Mouse (Mus musculus): ENCODE measurements around the gene Gm17949. TPM values are rescaled to one million over a fixed set of nuclear protein-coding genes. Genes with fewer than 3 reads are reported as not detected.

The Gm17949 gene
- polyA plus RNA-seq, 1 experiment from 2014 or later = 0.22 TPM

DNA sequence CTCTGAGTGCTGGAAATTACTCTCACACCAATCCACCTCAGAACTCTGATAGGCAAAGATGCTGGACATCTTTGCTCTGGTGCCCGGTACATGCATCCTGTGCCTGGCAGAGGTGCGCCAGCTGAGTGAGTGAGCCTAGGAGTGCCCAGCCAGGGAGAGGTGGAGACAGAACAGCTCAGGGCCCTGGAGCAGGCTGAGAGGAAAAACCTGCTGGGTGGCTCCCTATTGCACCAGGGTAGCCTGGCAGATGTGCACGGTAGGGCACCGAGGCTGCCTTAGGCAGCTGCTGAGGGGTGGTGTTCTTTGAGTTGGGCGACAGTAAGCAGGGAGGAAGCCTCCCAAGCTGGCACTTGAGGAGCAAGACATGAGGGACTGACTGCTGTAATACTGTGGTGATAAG lies 29.3 kb upstream of the Gm17949 start, which contains the start of gene Acer1:
Gene Acer1 (minus strand): TSS at position 114 of the 400 bp plus-strand sequence.
- Histone ChIP-seq H3K9me3 (ENCODE audit: control insufficient read depth) (no peaks in the 10 kb centered on the region), H3K4me1 (replicated peaks; ENCODE audit: control insufficient read depth, insufficient read depth, low read length) (peaks cover 3% of the 10 kb centered on the region; the same call in 1 of the 2 replicates), H3K36me3 (ENCODE audit: control insufficient read depth, insufficient read depth) (no peaks in the 10 kb centered on the region), H3K4me3 (ENCODE audit: low read depth, low read length) (no peak within 1 kb of the TSS), H3K27me3 (replicated peaks; ENCODE audit: control insufficient read depth, insufficient read depth, low read length) (no peaks in the 10 kb centered on the region), H3K9ac (ENCODE audit: low read depth, low read length) (no peak within 1 kb of the TSS), H3K4me2 (replicated peaks; ENCODE audit: low read depth) (peak within 1 kb of the TSS; percentile 43), H3K27ac (ENCODE audit: low read depth, low read length) (peak within 1 kb of the TSS; percentile 54; the same call in 1 of the 2 replicates)
- peak; percentile 37; the same call in 1 of the 2 replicates for ATAC-seq
- no peak for TF ChIP-seq CTCF (IDR thresholded peaks at IDR 0.05; ENCODE audit: low read depth)
- WGBS = 46% methylated on average over 5 of the region's 5 CpGs

DNA sequence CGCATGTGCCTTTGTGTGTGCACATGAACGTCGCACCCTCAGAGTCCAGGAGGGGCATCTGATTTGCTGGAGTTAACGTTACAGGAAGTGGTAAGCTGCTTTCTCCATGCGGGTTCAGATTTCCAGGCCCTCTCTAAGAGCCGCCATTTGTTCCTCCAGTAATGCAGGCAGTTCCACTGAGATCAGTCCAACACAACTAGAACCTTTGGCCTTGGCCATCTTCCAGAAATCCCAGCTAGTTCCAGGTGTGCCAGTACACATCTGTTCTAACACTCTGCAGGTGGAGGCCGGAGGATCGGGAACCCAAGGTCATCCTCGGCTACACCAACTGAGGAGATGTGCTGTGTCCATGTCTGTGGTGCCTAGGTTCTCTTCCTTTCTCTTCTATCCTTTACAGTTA lies 26.4 kb upstream of the Gm17949 start:
- Histone ChIP-seq H3K4me1 (replicated peaks; ENCODE audit: control insufficient read depth, insufficient read depth, low read length) (no peaks in the 10 kb centered on the region), H3K36me3 (ENCODE audit: control insufficient read depth, insufficient read depth) (no peaks in the 10 kb centered on the region), H3K4me2 (replicated peaks; ENCODE audit: low read depth) (no peak overlapping the region), H3K4me3 (ENCODE audit: low read depth, low read length) (no peak overlapping the region), H3K27me3 (replicated peaks; ENCODE audit: control insufficient read depth, insufficient read depth, low read length) (no peaks in the 10 kb centered on the region), H3K27ac (ENCODE audit: low read depth, low read length) (no peak overlapping the region), H3K9me3 (ENCODE audit: control insufficient read depth) (no peaks in the 10 kb centered on the region), H3K9ac (ENCODE audit: low read depth, low read length) (no peak overlapping the region)
- WGBS = 62% methylated on average over 9 of the region's 9 CpGs
- ATAC-seq = no peak
- no peak for TF ChIP-seq CTCF (IDR thresholded peaks at IDR 0.05; ENCODE audit: low read depth)

DNA sequence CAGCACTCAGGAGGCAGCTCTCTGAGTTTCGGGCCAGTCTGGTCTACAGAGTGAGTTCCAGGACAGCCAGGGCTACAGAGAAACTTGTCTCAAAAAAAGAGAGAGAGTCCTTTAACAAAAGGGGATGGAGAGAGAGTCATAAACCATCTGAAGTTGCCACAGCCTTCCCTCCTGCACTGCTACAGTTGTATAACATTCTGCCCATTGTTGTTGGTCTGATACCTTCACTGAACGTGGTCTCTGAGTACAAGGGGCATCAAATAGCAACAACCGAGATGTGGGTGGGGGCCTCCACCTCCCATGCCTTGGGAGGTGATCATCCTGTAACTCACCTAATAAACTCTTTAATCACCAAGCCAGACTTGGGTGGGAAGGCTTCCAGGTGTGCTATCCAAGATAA lies 25.6 kb upstream of the Gm17949 start:
- no peak overlapping the region for H3K9ac ChIP-seq (ENCODE audit: low read depth, low read length)
- H3K9me3 ChIP-seq (ENCODE audit: control insufficient read depth) = no peaks in the 10 kb centered on the region
- no peak overlapping the region for H3K27ac ChIP-seq (ENCODE audit: low read depth, low read length)
- no peak overlapping the region for H3K4me3 ChIP-seq (ENCODE audit: low read depth, low read length)
- WGBS = 59% methylated on average over 3 of the region's 3 CpGs
- no peak overlapping the region for H3K4me2 ChIP-seq (replicated peaks; ENCODE audit: low read depth)
- TF ChIP-seq CTCF (IDR thresholded peaks at IDR 0.05; ENCODE audit: low read depth) = no peak
- no peaks in the 10 kb centered on the region for H3K27me3 ChIP-seq (replicated peaks; ENCODE audit: control insufficient read depth, insufficient read depth, low read length)
- no peak for ATAC-seq
- H3K4me1 ChIP-seq (replicated peaks; ENCODE audit: control insufficient read depth, insufficient read depth, low read length) = no peaks in the 10 kb centered on the region
- no peaks in the 10 kb centered on the region for H3K36me3 ChIP-seq (ENCODE audit: control insufficient read depth, insufficient read depth)

DNA sequence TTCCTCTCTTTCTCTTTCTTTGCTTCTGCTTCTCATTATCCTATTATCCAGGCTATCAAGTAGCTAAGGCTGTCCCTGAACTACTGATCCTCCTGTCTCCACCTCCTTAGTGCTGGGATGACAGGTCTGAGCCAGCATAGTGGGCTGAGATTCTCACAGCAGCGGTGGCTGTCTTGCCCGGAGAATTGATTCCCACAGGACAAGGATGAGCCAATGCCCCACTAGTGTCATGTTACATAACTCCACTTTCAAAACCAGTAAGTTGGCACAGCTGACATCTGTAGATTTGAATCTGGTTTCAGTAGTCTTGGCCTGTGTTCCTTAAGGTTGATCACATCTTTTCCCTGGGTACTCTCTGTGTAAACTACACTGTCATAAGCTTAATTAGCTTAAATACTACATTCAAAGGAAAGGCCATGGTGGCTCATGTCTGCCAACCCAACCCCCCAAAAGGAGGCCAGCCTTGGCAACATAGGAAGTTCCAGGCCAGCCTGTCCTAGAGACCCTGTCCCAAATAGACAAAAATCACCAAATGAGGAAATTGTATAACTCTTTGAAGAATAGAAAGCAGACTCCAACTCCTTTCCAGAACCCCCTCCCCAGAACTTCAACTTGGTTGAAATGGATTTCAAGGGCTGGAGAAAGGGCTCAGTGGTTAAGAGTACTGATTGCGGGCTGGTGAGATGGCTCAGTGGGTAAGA lies 25.0 kb upstream of the Gm17949 start:
- Histone ChIP-seq H3K4me3 (ENCODE audit: low read depth, low read length) (no peak overlapping the region), H3K27me3 (replicated peaks; ENCODE audit: control insufficient read depth, insufficient read depth, low read length) (no peaks in the 10 kb centered on the region), H3K4me2 (replicated peaks; ENCODE audit: low read depth) (no peak overlapping the region), H3K27ac (ENCODE audit: low read depth, low read length) (no peak overlapping the region), H3K9me3 (ENCODE audit: control insufficient read depth) (no peaks in the 10 kb centered on the region), H3K9ac (ENCODE audit: low read depth, low read length) (no peak overlapping the region), H3K36me3 (ENCODE audit: control insufficient read depth, insufficient read depth) (no peaks in the 10 kb centered on the region), H3K4me1 (replicated peaks; ENCODE audit: control insufficient read depth, insufficient read depth, low read length) (no peaks in the 10 kb centered on the region)
- no peak for TF ChIP-seq CTCF (IDR thresholded peaks at IDR 0.05; ENCODE audit: low read depth)
- 81% methylated on average over 3 of the region's 3 CpGs for WGBS
- ATAC-seq = no peak

DNA sequence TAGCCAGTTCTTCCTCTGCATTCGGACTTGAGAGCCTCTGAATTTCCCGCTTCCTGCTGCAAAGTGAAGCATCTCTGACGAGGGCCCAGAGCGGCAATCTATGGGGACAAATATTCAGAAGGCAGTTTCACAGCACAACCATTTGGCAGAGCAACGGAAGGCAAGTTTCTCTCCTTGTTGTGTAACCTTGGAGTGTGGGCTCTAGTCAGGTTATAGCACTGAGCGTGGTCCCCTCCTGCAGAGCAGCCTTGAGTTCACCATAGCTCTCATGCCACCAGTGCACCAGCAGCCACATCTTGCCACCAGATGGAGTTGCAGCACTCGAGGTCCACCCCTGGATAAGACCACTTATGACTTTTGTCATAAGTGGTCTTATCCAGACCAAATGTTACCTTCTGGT lies 22.8 kb upstream of the Gm17949 start:
- Histone ChIP-seq H3K9me3 (ENCODE audit: control insufficient read depth) (no peaks in the 10 kb centered on the region), H3K4me3 (ENCODE audit: low read depth, low read length) (no peak overlapping the region), H3K36me3 (ENCODE audit: control insufficient read depth, insufficient read depth) (peaks cover 14% of the 10 kb centered on the region), H3K4me2 (replicated peaks; ENCODE audit: low read depth) (no peak overlapping the region), H3K27ac (ENCODE audit: low read depth, low read length) (no peak overlapping the region), H3K9ac (ENCODE audit: low read depth, low read length) (no peak overlapping the region), H3K4me1 (replicated peaks; ENCODE audit: control insufficient read depth, insufficient read depth, low read length) (no peaks in the 10 kb centered on the region), H3K27me3 (replicated peaks; ENCODE audit: control insufficient read depth, insufficient read depth, low read length) (no peaks in the 10 kb centered on the region)
- WGBS = 88% methylated on average over 7 of the region's 7 CpGs
- peak; percentile 41 for TF ChIP-seq CTCF (IDR thresholded peaks at IDR 0.05; ENCODE audit: low read depth)
- no peak for ATAC-seq

DNA sequence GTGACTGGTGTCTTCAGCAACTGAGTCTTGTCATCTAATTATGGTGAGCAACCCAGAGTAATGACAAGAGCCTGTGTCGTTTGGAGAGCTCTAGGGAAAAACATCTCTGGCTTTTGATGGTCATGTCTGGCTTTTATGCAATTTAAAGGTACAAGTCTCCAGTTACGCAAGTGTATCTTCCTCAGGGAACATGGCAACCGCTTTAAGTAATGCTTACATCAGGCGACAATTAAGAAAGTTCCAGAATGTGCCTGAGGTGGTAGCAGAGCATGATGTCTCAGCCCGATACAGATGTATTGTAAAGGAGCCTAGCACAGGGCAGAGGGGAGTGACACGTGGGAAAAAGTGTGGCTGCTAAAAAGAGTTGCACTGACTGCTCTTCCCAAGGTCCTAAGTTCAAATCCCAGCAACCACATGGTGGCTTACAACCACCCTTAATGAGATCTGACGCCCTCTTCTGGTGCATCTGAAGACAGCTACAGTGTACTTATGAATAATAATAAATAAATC lies 22.3 kb upstream of the Gm17949 start:
- Histone ChIP-seq H3K27me3 (replicated peaks; ENCODE audit: control insufficient read depth, insufficient read depth, low read length) (no peaks in the 10 kb centered on the region), H3K27ac (ENCODE audit: low read depth, low read length) (no peak overlapping the region), H3K9me3 (ENCODE audit: control insufficient read depth) (no peaks in the 10 kb centered on the region), H3K4me1 (replicated peaks; ENCODE audit: control insufficient read depth, insufficient read depth, low read length) (no peaks in the 10 kb centered on the region), H3K36me3 (ENCODE audit: control insufficient read depth, insufficient read depth) (peaks cover 20% of the 10 kb centered on the region), H3K4me2 (replicated peaks; ENCODE audit: low read depth) (peak overlapping the region; percentile 86), H3K4me3 (ENCODE audit: low read depth, low read length) (peak overlapping the region; percentile 86), H3K9ac (ENCODE audit: low read depth, low read length) (no peak overlapping the region)
- no peak for ATAC-seq
- WGBS = 70% methylated on average over 7 of the region's 7 CpGs
- peak; percentile 38; the same call in 1 of the 2 replicates for TF ChIP-seq CTCF (IDR thresholded peaks at IDR 0.05; ENCODE audit: low read depth)
